Mouse (Mus musculus) midbrain, embryonic 14.5 days (tissue): ENCODE data around the gene Hoxd13. TPM values are rescaled to one million over a fixed set of nuclear protein-coding genes. Genes with fewer than 3 reads are reported as not detected.

Experiments used
- ATAC-seq: fragments of 200-750 bp; cut with Nextera tagmentation; 2 replicates; pipeline ENCODE4 v1.8.0; 2017; ENCODE audit warnings: moderate number of reproducible peaks, moderate library complexity; ENCODE audit not compliant: low FRiP score, low TSS enrichment
- DNase-seq: peaks from one replicate; pipeline ENCODE4 v3.0.0-alpha.2; 2015
- H3K27ac ChIP-seq: fragments of 300-500 bp; sonication (generic); replicated peaks from 2 replicates; pipeline ENCODE4 v1.5.1; 2014; ENCODE audit warnings: mild to moderate bottlenecking, low read depth, low read length, moderate library complexity
- H3K27me3 ChIP-seq: fragments of 300-500 bp; sonication (generic); 2 replicates; pipeline ENCODE4 v1.6.1; 2014; ENCODE audit warnings: low read length, control low read depth, mixed read lengths; ENCODE audit not compliant: control insufficient read depth, insufficient read depth
- H3K36me3 ChIP-seq: fragments of 300-500 bp; sonication (generic); 2 replicates; pipeline ENCODE4 v1.6.1; 2014; ENCODE audit warnings: low read length, control low read depth; ENCODE audit not compliant: control insufficient read depth, insufficient read depth
- H3K4me1 ChIP-seq: fragments of 300-500 bp; sonication (generic); 2 replicates; pipeline ENCODE4 v1.6.1; 2014; ENCODE audit warnings: mild to moderate bottlenecking, antibody characterized with exemption, low read length, control low read depth; ENCODE audit not compliant: control insufficient read depth, insufficient read depth
- H3K4me2 ChIP-seq: fragments of 300-500 bp; sonication (generic); 2 replicates; pipeline ENCODE4 v1.6.1; 2014; ENCODE audit warnings: mild to moderate bottlenecking, low read length, moderate library complexity
- H3K4me3 ChIP-seq: fragments of 300-500 bp; sonication (generic); replicated peaks from 2 replicates; pipeline ENCODE4 v1.5.1; 2014; ENCODE audit warnings: low read depth, low read length
- H3K9ac ChIP-seq: fragments of 300-500 bp; sonication (generic); replicated peaks from 2 replicates; pipeline ENCODE4 v1.6.1; 2014; ENCODE audit warnings: mild to moderate bottlenecking, low read length, moderate library complexity
- H3K9me3 ChIP-seq: fragments of 300-500 bp; sonication (generic); 2 replicates; pipeline ENCODE4 v1.6.1; 2016; ENCODE audit warnings: low read length, control low read depth, mixed read lengths; ENCODE audit not compliant: control insufficient read depth
- WGBS: fragments of 180-500 bp; shearing (Covaris S2); extraction: QIAGEN DNeasy Blood & Tissue Kit; methylation state at CpG from one replicate; pipeline ENCODE4 v1.1.7; 2014; 5-methylcytosine and 5-hydroxymethylcytosine counted together
- polyA plus RNA-seq: library from polyadenylated mRNA; unstranded; fragments of >200 nt; fragmentation: Nextera tagmentation; extraction: Ambion mirVana; gene quantifications from 2 replicates; pipeline ENCODE4 v1.2.1, GENCODE M21; 2014

Gene Hoxd13
- polyA plus RNA-seq, 1 experiment from 2014 or later, result 0.11 TPM

GRCm38 (mm10) chr2:74658667-74659371 is 9.3 kb upstream of the Hoxd13 start:
- H3K4me2 ChIP-seq, result peak overlapping the region; percentile 12; the same call in 1 of the 2 replicates
- H3K4me1 ChIP-seq, result peaks cover 3% of the 10 kb centered on the region; the same call in 1 of the 2 replicates
- peak overlapping the region; percentile 37; the same call in 1 of the 2 replicates for H3K9ac ChIP-seq
- no peaks in the 10 kb centered on the region for H3K36me3 ChIP-seq
- DNase-seq (peak; percentile 62), ATAC-seq (no peak)
- WGBS, result under 1% methylated on average over 47 of the region's 47 CpGs
- H3K9me3 ChIP-seq, result no peaks in the 10 kb centered on the region
- H3K27me3 ChIP-seq, result peaks cover 94% of the 10 kb centered on the region
- peak overlapping the region; percentile 22 for H3K4me3 ChIP-seq
- peak overlapping the region; percentile 67 for H3K27ac ChIP-seq

DNA sequence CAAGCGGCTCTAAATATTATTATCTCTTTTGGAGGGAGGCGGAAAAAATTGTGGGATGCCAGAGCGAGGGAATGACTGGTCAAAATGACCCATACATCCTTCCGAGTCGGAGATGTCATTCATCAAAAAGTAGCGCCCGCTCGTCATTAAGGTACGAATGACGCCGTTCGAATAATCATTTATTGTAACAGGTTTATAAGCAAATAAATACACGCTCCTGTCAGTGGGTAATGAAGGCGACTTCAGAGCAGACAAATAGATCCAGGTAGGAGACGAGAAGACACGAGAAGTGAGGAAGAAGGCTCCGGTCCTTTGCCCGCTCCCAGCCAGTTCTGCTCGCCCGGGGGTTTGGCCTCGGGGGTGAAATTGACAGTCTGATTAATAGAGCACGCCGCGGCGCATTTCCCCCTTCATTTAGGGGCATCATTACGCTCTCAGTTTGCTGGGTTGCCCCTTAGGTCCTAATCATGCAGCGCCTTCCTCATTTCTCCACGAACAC is 8.6 kb upstream of the Hoxd13 start, which contains the start of gene Evx2:
Gene Evx2, minus strand, starts transcription at position 51 of the 499 bp plus-strand sequence.
- Histone ChIP-seq H3K36me3 (no peaks in the 10 kb centered on the region), H3K9me3 (no peaks in the 10 kb centered on the region), H3K4me2 (peak within 1 kb of the TSS; percentile 12; the same call in 1 of the 2 replicates), H3K27ac (peak within 1 kb of the TSS; percentile 67), H3K4me1 (peaks cover 3% of the 10 kb centered on the region; the same call in 1 of the 2 replicates), H3K4me3 (peak within 1 kb of the TSS; percentile 22), H3K9ac (peak within 1 kb of the TSS; percentile 37; the same call in 1 of the 2 replicates), H3K27me3 (peaks cover 94% of the 10 kb centered on the region)
- no peak for ATAC-seq
- WGBS, result 1% methylated on average over 28 of the region's 28 CpGs
- DNase-seq, result peak; percentile 38

DNA sequence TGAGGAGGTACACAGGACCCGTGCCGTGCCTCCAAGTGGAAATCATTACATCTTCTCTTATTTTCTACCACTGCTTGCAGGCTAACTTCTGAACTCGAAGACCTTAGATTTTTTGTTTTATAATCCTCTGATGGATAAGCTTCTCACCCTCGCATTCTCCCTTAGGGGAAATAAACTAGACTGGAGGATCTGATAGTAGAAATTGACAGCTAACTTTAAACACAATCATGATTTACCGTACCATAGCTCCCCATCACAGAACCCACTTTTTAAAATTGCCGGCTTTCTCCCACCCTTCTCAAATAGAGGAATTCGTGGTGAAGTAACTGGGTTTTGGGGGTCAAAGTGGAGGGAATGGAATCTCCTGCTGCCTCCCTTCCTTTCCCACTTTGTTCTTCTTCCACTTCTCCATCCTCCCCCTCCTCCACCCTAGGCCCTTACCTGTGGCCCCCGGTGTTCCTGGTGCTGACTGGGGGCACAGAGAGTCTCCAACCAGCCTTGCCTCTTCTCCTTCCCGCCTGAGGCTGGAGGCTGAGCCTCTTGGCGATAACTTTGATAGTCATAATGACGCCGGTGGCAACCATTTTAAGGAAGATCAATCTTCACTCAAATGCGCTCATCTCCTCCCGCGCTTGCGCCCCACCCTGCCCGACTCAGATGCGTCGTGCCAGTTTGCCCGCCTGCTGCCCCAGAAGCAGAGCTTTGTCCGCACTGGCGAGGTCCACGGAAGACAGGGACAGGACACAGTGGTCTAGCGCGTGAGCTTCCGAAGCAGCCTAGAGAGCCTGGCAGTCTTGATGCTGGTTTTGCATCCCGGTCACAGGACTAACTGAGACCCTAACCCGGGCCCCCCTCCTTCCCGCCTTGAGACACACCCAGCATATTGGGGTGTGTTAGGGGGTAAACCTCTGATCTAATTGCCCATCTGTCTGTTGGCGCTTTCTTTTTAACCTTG is 7.4 kb upstream of the Hoxd13 start:
- Histone ChIP-seq H3K4me2 (no peak overlapping the region), H3K4me3 (0 out of 2 replicates have a peak overlapping the region, but pooled peaks have one; percentile 7), H3K27me3 (peaks cover 93% of the 10 kb centered on the region), H3K9ac (no peak overlapping the region), H3K36me3 (no peaks in the 10 kb centered on the region), H3K27ac (0 out of 2 replicates have a peak overlapping the region, but pooled peaks have one; percentile 41), H3K9me3 (no peaks in the 10 kb centered on the region), H3K4me1 (peaks cover 2% of the 10 kb centered on the region; the same call in 1 of the 2 replicates)
- DNase-seq (peak; percentile 33), ATAC-seq (no peak)
- 4% methylated on average over 30 of the region's 30 CpGs for WGBS

- DNase-seq (peak; percentile 93), ATAC-seq (no peak)
- WGBS, result under 1% methylated on average over 14 of the region's 14 CpGs
- Histone ChIP-seq H3K9ac (no peak overlapping the region), H3K36me3 (no peaks in the 10 kb centered on the region), H3K4me3 (0 out of 2 replicates have a peak overlapping the region, but pooled peaks have one; percentile 12), H3K27me3 (peaks cover 93% of the 10 kb centered on the region), H3K4me1 (no peaks in the 10 kb centered on the region; the same call in 1 of the 2 replicates), H3K4me2 (peak overlapping the region; percentile 39), H3K27ac (no peak overlapping the region), H3K9me3 (no peaks in the 10 kb centered on the region)
Observed at GRCm38 (mm10) chr2:74661685-74662084, 6.4 kb upstream of the Hoxd13 start.

GRCm38 (mm10) chr2:74663291-74663925 is 4.7 kb upstream of the Hoxd13 start:
- Histone ChIP-seq H3K27me3 (peaks cover 98% of the 10 kb centered on the region), H3K4me3 (no peak overlapping the region), H3K27ac (no peak overlapping the region), H3K4me1 (no peaks in the 10 kb centered on the region; the same call in 1 of the 2 replicates), H3K4me2 (no peak overlapping the region), H3K36me3 (no peaks in the 10 kb centered on the region), H3K9me3 (no peaks in the 10 kb centered on the region), H3K9ac (no peak overlapping the region)
- ATAC-seq (no peak), DNase-seq (peak; percentile 87)
- WGBS, result 4% methylated on average over 18 of the region's 18 CpGs

GRCm38 (mm10) chr2:74666411-74666810 is 1.7 kb upstream of the Hoxd13 start:
- Histone ChIP-seq H3K9ac (no peak overlapping the region), H3K36me3 (no peaks in the 10 kb centered on the region), H3K4me3 (no peak overlapping the region), H3K4me1 (no peaks in the 10 kb centered on the region; the same call in 1 of the 2 replicates), H3K27me3 (peaks cover 98% of the 10 kb centered on the region), H3K27ac (no peak overlapping the region), H3K9me3 (no peaks in the 10 kb centered on the region), H3K4me2 (no peak overlapping the region)
- ATAC-seq (no peak), DNase-seq (no peak)
- WGBS, result 3% methylated on average over 7 of the region's 7 CpGs

GRCm38 (mm10) chr2:74667191-74667841 is 794 bp upstream of the Hoxd13 start:
- ATAC-seq (no peak), DNase-seq (no peak)
- no peaks in the 10 kb centered on the region for H3K4me1 ChIP-seq
- H3K9ac ChIP-seq, result no peak overlapping the region
- 1% methylated on average over 36 of the region's 36 CpGs for WGBS
- no peak overlapping the region for H3K4me3 ChIP-seq
- no peak overlapping the region for H3K27ac ChIP-seq
- H3K36me3 ChIP-seq, result no peaks in the 10 kb centered on the region
- peaks cover 98% of the 10 kb centered on the region for H3K27me3 ChIP-seq
- H3K9me3 ChIP-seq, result no peaks in the 10 kb centered on the region
- no peak overlapping the region for H3K4me2 ChIP-seq
